ENCODE assay signal across 8 mouse cellular contexts in genomic region chr3:89911207-89911606, GRCm38 (mm10). TPM values are rescaled to one million over a fixed set of nuclear protein-coding genes. Genes with fewer than 3 reads are reported as not detected.
DNase-seq lines count a peak whose midpoint lies in the region; ATAC-seq lines count a peak whose summit lies in the region.

No protein-coding gene starts in this region.

- peak; percentile 14 for ATAC-seq in CD4-positive, CD25-positive, alpha-beta regulatory T cell, adult 4 months
- ATAC-seq in monocyte, adult 5-6 weeks (replicated peaks; ENCODE audit: insufficient number of reproducible peaks, low FRiP score, low TSS enrichment, poor library complexity, severe bottlenecking), result peak; percentile 77

- peak; percentile 25 for DNase-seq in kidney, adult 11 months
- DNase-seq in kidney, postnatal 14 days, result no peak
- peak; percentile 71 for DNase-seq in induced T-regulatory cell, adult 2 months (ENCODE audit: low read depth)
- no peak for DNase-seq in cerebellum, adult 11-12 months
- DNase-seq in retina, embryonic 14.5 days (ENCODE audit: low spot score), result no peak
- DNase-seq in ovary, postnatal 36 days (ENCODE audit: low spot score), result no peak

RNA-seq across cellular contexts. Expression of gene Il6ra, which starts 1.8 kb away (rescaled TPM):
- polyA plus RNA-seq in CD4-positive, CD25-positive, alpha-beta regulatory T cell, adult 4 months (2017; shearing (Covaris generic)), result 10 to 100 TPM; 18.3 to 20.4 TPM
- 36.2 to 60.6 TPM (median 43.2 TPM) in 3 replicates for total RNA-seq in monocyte, adult 5-6 weeks (2017)

RNA-seq across cellular contexts. Expression of gene Atp8b2, which starts 52.1 kb away (rescaled TPM):
- polyA plus RNA-seq in CD4-positive, CD25-positive, alpha-beta regulatory T cell, adult 4 months (2017; shearing (Covaris generic)), result 10 to 100 TPM; 17.8 to 24.6 TPM
- total RNA-seq in monocyte, adult 5-6 weeks (2017), result 67.8 to 132 TPM (median 89.1 TPM) in 3 replicates

Comparison
In these comparisons a context has a peak if more than half of its experiments do, and no peak if none do; other contexts are left out.
1. DNase-seq: peak in kidney, adult 11 months (single experiment) and induced T-regulatory cell, adult 2 months (single experiment); none in kidney, postnatal 14 days (single experiment), cerebellum, adult 11-12 months (single experiment), retina, embryonic 14.5 days (single experiment) and ovary, postnatal 36 days (single experiment).